Mouse (Mus musculus): ENCODE measurements at regions not wholly inside any gene's neighbourhood (a gene's known extent, or its start where the extent isn't known, plus 50 kb on each side); places are given as distances from the start of the nearest gene placed in this dataset.

- ATAC-seq: no peak
- Histone ChIP-seq H3K9me3 (ENCODE audit: control insufficient read depth) (no peaks in the 10 kb centered on the region), H3K4me1 (replicated peaks; ENCODE audit: control insufficient read depth, insufficient read depth, low read length) (no peaks in the 10 kb centered on the region), H3K9ac (ENCODE audit: low read depth, low read length) (no peak overlapping the region), H3K27me3 (replicated peaks; ENCODE audit: control insufficient read depth, insufficient read depth, low read length) (no peaks in the 10 kb centered on the region), H3K4me2 (replicated peaks; ENCODE audit: low read depth) (no peak overlapping the region), H3K27ac (ENCODE audit: low read depth, low read length) (no peak overlapping the region), H3K4me3 (ENCODE audit: low read depth, low read length) (no peak overlapping the region), H3K36me3 (ENCODE audit: control insufficient read depth, insufficient read depth) (no peaks in the 10 kb centered on the region)
- 71% methylated on average over 2 of the region's 2 CpGs for WGBS
- no peak for TF ChIP-seq CTCF (IDR thresholded peaks at IDR 0.05; ENCODE audit: low read depth)
Observed at GRCm38 (mm10) chr3:118331559-118331958, 230.4 kb upstream of the Dpyd start.

GRCm38 (mm10) chr3:118338716-118339115 lies 223.2 kb upstream of the Dpyd start:
- no peak overlapping the region for H3K9ac ChIP-seq (ENCODE audit: low read depth, low read length)
- H3K4me3 ChIP-seq (ENCODE audit: low read depth, low read length): no peak overlapping the region
- ATAC-seq: no peak
- no peaks in the 10 kb centered on the region for H3K4me1 ChIP-seq (replicated peaks; ENCODE audit: control insufficient read depth, insufficient read depth, low read length)
- H3K4me2 ChIP-seq (replicated peaks; ENCODE audit: low read depth): no peak overlapping the region
- TF ChIP-seq CTCF (IDR thresholded peaks at IDR 0.05; ENCODE audit: low read depth): no peak
- no peak overlapping the region for H3K27ac ChIP-seq (ENCODE audit: low read depth, low read length)
- H3K36me3 ChIP-seq (ENCODE audit: control insufficient read depth, insufficient read depth): no peaks in the 10 kb centered on the region
- no peaks in the 10 kb centered on the region for H3K9me3 ChIP-seq (ENCODE audit: control insufficient read depth)
- no peaks in the 10 kb centered on the region for H3K27me3 ChIP-seq (replicated peaks; ENCODE audit: control insufficient read depth, insufficient read depth, low read length)

- Histone ChIP-seq H3K9me3 (ENCODE audit: control insufficient read depth) (no peaks in the 10 kb centered on the region), H3K4me3 (ENCODE audit: low read depth, low read length) (no peak overlapping the region), H3K9ac (ENCODE audit: low read depth, low read length) (no peak overlapping the region), H3K36me3 (ENCODE audit: control insufficient read depth, insufficient read depth) (no peaks in the 10 kb centered on the region), H3K4me2 (replicated peaks; ENCODE audit: low read depth) (no peak overlapping the region), H3K27me3 (replicated peaks; ENCODE audit: control insufficient read depth, insufficient read depth, low read length) (no peaks in the 10 kb centered on the region), H3K27ac (ENCODE audit: low read depth, low read length) (no peak overlapping the region), H3K4me1 (replicated peaks; ENCODE audit: control insufficient read depth, insufficient read depth, low read length) (no peaks in the 10 kb centered on the region)
- 64% methylated on average over 5 of the region's 5 CpGs for WGBS
- no peak for TF ChIP-seq CTCF (IDR thresholded peaks at IDR 0.05; ENCODE audit: low read depth)
- no peak for ATAC-seq
Observed at GRCm38 (mm10) chr3:118361741-118362141, 200.2 kb upstream of the Dpyd start.
